Mouse (Mus musculus) MEL-GATA-1-ER (cell line): ENCODE data around the gene Ahnak2.
A peak's percentile ranks its signal among the peaks of the same experiment; 100 is the strongest.

Experiments
- DNase-seq: peaks from one replicate; pipeline ENCODE4 v3.0.0-alpha.2; 2012; ENCODE audit warnings: low read depth; ENCODE audit errors: extremely low read depth

The Ahnak2 gene

DNA sequence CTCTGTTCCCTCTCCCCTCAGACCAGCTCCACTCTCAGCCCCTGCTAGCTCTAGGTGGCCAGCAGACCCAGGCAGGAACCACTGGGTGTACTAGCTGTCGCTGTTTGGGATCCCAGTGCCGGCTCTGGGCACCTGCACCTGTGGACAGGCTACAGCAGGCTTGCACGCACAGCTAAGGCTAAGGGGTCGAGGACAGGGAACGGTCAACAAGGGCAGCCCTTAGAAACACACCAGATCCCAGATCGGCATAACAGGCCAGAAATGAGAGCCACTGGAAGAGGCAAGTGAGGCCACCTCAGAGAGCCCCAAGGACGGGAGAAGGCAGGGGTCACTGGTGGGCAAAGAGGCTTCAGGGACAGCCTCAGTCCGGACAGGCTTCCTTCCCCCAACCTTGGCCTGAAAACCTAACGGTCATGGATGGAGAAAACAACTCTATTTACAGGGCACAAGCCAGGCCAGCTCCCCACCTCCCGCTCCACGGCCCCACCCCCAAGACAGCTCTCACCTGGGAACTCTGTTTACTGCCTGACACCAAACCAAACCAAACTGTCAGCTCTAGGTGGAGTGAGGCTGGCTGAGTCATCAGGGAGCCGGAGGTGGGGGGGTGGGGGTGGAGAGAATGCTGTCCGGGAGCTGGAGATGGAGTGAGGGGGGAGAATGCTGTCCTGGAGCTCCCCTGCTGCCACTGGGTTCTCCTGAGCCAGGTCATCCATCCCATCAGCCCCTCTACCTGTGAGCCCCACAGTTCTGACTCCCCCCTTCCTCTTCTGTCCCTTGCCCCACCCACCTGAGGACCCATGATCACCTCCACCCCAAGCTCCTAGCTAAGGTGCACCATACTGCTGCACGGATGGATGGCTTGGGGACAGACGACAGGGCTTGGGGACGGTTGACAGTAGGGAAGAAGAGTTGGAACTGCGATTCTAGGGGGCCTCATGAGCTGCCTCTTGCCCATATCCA, 5.6 kb downstream of the Ahnak2 start:
- no peak for DNase-seq

DNA sequence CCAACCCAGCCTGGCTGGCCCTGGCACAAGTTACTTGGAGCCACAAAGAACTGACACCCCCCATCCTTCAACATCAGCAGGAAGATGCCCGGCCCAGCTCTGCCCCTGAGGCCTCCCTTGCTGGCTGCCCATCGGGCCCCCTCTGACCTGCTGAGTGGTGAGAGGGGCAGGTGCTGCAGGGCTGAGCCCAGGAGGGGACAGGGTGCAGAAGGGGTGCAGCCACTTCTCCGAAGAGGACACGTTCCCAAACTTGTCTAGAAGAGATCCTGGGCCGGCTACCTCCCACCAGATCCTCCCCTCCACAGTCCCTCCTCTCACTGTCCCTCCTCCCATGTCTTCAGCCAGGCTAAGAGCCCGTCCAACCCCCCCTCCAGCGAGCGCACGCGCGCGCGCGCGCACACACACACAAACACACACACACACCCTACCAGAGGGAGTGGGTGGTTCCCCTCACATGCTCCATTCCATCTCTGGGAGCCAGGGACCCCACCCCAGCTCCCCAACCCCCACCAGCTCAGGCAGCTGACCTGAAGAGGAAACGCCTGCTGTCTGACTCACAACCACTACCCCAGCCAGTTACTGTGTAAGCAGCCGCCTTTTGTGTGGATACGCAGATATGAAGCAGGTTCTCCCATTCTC, 6.9 kb downstream of the Ahnak2 start:
- DNase-seq: peak; percentile 63

DNA sequence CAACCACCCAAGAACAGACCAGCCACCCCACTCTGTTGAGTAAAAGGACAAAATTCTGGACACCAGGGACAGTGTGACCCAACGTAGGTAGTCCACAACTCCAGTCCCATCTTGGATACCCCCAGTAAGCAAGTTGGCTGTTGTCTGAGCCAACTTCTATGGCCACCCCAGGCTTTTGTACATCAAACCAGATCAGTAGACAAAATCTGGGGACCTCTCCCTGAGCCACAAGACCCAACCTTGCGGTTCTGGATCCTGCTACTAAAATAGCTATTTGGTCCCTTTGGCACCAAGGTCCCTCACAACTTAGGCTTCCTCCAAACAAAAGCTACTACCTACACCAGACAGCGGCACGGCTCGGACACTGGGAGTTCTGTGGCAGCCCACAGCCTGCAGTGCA, 7.5 kb downstream of the Ahnak2 start:
- DNase-seq: no peak

DNA sequence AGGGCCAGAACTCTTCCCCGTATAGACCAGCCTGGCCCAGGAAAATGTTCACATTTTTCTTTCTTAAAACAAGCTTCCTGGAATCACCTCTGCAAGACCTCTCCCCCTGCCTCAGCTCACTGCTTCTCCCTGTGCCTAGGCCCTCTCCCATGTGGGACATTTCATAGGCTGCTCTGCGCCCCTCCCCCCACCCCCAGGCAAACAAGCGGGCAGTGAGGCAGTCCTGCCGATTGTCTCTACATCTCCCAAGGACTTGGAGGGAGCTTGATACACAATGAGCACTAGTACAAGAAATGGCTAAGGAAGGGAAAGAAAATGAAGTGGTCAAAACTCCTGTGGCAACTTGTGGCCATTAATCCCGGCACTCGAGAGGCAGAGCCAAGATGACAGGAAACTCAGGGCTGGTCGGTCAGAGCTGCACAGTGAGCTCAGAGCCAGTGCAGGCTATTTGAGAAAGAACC, 8.1 kb downstream of the Ahnak2 start:
- DNase-seq: no peak

GRCm38 (mm10) chr12:112793601-112794355, 8.7 kb downstream of the Ahnak2 start:
- peak; percentile 89 for DNase-seq

DNA sequence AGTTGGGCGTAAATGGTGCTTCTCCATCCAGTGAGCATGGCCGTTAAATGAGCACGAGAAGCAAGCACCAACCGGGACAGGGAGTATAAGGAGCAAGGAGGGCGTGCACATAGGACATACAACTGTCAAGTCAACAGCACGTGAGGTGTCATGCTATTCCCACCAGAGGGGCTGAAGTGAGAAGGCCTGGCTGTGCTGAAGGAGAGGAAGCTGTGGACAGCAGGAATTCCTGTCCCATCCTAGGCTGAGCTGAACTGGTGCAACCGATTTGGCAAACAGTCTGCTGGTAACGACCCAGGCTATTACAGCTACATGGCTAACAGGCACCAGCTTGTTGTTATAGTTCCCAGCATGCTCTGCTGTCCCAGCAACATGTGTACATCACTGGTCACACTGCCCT, 11.4 kb downstream of the Ahnak2 start:
- DNase-seq: no peak

- DNase-seq: no peak
These were observed 28.0 kb downstream of the Ahnak2 start for GRCm38 (mm10) chr12:112774481-112774880.

- DNase-seq: no peak
These were observed 28.4 kb downstream of the Ahnak2 start for GRCm38 (mm10) chr12:112774026-112774425.

- no peak for DNase-seq
These were observed 29.1 kb downstream of the Ahnak2 start for GRCm38 (mm10) chr12:112773366-112773765.

- no peak for DNase-seq
These were observed 30.2 kb downstream of the Ahnak2 start for GRCm38 (mm10) chr12:112772306-112772705.

GRCm38 (mm10) chr12:112770396-112770795, 32.1 kb downstream of the Ahnak2 start:
- DNase-seq: no peak

DNA sequence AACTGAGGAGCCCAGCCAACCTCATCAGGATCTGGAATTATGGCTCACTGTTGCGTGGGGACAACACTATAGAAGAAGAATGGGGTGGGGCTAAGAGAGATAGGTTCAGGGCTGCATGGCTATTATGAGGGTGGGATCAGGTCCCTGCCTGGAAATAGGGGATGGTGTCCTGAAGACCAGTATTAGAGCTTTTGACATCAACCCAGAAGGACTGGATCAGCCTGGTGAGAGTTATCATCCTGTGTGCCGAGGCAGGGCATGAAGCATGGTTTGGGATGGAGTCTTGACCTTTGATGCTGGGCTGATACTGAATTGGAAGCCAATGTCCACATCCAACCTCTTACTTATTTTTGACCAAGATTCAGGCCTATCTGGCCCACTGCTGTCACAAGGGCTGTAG, 32.7 kb downstream of the Ahnak2 start:
- no peak for DNase-seq

DNA sequence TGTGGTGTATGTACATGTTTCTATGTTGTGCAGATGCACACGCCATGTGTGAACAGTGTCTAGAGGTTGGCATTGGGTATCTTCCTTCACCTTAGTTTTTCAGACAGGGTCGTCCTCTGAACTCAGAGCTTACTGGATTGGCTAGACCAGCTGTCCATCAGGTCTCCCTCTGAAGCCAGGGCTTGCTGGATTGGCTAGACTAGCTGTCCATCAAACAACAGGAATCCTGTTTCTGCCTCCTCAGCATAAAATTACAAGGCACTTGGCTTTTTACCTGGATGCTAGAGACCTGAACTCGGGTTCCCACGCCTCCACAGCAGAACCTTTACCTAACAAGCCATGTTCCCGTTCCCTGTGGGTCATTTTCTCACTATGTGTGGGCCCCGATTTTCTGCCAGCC, 33.4 kb downstream of the Ahnak2 start:
- peak; percentile 53 for DNase-seq

GRCm38 (mm10) chr12:112768166-112768565, 34.3 kb downstream of the Ahnak2 start:
- no peak for DNase-seq

DNA sequence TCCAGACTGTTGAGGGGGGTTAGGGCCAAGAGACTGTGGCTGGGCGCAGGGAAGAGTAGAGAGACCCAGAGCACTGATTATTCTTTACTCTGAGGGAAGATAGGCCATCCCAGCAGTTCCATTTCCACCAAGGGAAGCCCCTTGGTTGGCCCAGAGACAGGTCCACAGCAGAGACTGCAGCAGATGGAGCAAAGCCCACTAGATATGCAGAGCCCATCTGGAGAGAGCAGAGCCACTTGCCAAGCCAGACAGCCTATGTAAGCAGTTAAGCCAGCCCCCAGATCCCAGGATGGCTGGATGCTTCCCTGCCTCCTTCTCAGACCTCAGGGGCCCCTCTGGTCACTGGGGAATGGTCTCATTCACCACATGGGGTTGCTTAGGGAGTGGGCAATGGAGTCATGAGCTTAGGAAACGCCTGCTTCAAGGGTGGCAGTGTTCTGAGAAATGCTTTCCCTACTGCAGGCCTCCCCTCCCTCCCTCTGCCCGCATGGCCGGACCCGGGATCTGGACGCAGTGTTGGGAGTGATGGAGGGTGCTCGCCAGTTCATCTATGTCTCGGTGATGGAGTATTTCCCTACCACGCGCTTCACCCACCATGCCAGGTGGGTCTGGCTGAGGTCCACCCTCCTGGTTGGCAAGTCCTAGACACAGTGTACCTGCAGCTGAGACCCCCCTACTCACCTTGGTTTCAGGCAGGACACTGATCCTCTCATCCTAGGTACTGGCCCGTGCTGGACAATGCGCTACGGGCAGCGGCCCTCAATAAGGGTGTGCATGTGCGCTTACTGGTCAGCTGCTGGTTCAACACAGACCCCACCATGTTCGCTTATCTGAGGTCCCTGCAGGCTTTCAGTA, 35.2 kb downstream of the Ahnak2 start:
- no peak for DNase-seq

- no peak for DNase-seq
These were observed 35.9 kb downstream of the Ahnak2 start for GRCm38 (mm10) chr12:112766586-112766985.

DNA sequence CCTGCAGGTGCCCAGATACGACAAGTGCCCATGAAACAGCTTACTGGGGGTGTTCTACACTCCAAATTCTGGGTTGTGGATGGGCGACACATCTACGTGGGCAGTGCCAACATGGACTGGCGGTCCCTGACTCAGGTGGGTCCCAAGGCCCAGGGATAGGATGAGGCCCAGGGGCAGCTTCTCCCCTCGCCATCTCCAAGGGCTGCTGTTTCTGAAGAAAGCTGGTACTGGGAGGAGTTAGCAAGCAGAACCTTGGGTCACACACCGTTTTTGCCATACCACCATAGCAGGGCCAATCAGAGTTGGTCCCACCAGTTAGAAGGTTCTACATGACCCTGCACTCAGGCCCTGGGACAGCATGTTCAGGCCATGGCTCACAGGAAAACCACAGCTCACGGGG, 37.5 kb downstream of the Ahnak2 start:
- DNase-seq: no peak

- no peak for DNase-seq
These were observed 38.3 kb downstream of the Ahnak2 start for GRCm38 (mm10) chr12:112764141-112764540.

- DNase-seq: no peak
These were observed 39.3 kb downstream of the Ahnak2 start for GRCm38 (mm10) chr12:112763176-112763575.

DNA sequence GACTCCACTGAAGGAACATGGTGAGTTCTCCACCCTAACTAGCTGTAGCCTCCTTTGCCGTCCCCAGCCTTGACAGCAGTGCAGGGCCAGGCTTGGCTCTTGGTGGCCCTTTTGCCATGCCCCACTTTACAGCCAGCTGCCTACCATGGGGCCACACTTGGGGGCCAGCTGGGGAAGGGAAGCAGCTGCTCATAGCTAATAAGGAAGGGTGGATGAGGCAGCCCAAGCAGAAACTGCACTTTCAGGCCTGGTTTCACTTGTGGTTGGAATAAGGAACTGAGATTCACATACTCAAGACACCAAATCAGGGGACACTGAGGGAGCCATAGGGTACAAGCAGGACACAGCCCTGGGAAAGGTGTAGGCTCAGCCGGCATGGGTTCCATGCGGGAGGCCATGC, 40.4 kb downstream of the Ahnak2 start:
- DNase-seq: peak; percentile 42

DNA sequence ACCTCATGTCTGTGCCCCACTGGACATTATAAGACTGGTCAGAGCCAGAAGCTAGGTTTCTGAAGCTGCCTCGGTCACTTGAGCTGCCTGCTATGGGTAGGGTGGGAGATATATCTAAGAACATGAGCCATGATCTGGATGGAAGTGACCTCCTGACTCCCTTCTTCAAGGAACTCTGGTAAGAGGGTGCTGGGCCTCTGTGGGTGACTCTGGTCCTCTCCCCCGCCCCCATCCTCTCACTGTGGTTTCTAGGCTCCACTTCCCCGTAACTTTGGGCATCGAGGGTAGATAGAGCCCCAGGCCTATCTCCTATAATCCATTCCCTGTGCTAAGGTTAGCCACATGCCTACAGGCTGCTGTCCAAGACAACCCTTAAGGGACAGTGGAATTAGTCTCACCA, 41.0 kb downstream of the Ahnak2 start:
- no peak for DNase-seq
